Mouse (Mus musculus) urinary bladder, postnatal 36 days (tissue): Measurements from ENCODE around the gene Gm9837.

Experiments used
- DNase-seq, 2 experiments: peaks; one replicate each; pipeline ENCODE4 v3.0.0; 2022; ENCODE audit warnings: low spot score in 2 of 2, mixed read lengths in 1 of 2

Gm9837 gene

GRCm38 (mm10) chr11:53425711-53426255 is 44.5 kb downstream of the Gm9837 start:
- no peak for DNase-seq

- DNase-seq: no peak
Measured at GRCm38 (mm10) chr11:53425251-53425650, 45.0 kb downstream of the Gm9837 start.

GRCm38 (mm10) chr11:53424826-53425225 is 45.5 kb downstream of the Gm9837 start:
- DNase-seq: no peak

- no peak for DNase-seq
Measured at GRCm38 (mm10) chr11:53423036-53423435, 47.2 kb downstream of the Gm9837 start, which contains the start of gene Leap2. Gene Leap2, minus strand, starts transcription at chr11:53423170.
